Mouse (Mus musculus): ENCODE data around the gene Arid3c. TPM values are rescaled to one million over a fixed set of nuclear protein-coding genes. Genes with fewer than 3 reads are reported as not detected.

Arid3c gene
- polyA plus RNA-seq, 1 experiment from 2014 or later, result not detected

DNA sequence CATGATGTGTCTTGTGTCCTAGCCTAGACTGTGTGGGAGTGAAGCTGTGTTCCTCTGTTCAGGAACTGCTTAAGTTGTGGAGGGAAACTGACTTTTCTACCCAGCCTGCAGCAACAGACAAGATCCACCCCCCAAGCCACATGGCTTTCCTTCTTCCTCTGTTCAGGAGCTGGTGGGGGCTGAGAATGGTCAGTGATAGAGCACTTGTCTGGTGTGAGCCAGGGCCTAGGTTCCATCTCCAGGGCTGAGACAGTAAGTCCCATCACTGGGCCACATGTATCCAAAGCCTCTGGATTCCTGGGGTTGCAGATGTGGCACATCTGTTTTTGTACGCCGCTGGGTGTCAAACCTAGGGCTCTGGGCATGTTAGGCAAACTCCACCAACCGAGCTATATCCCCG lies 30.0 kb upstream of the Arid3c start:
- peak overlapping the region; percentile 81 for H3K4me2 ChIP-seq
- WGBS, result 66% methylated on average over 4 of the region's 4 CpGs
- H3K4me3 ChIP-seq, result peak overlapping the region; percentile 49
- H3K9me3 ChIP-seq (replicated peaks), result no peaks in the 10 kb centered on the region
- H3K4me1 ChIP-seq (replicated peaks), result peaks cover 47% of the 10 kb centered on the region
- peak overlapping the region; percentile 67 for H3K9ac ChIP-seq
- H3K27ac ChIP-seq (ENCODE audit: poor library complexity, severe bottlenecking), result peak overlapping the region; percentile 97
- H3K36me3 ChIP-seq, result peaks cover 27% of the 10 kb centered on the region
- H3K27me3 ChIP-seq (replicated peaks), result no peaks in the 10 kb centered on the region
- no peak for ATAC-seq (ENCODE audit: insufficient number of reproducible peaks, low FRiP score)

DNA sequence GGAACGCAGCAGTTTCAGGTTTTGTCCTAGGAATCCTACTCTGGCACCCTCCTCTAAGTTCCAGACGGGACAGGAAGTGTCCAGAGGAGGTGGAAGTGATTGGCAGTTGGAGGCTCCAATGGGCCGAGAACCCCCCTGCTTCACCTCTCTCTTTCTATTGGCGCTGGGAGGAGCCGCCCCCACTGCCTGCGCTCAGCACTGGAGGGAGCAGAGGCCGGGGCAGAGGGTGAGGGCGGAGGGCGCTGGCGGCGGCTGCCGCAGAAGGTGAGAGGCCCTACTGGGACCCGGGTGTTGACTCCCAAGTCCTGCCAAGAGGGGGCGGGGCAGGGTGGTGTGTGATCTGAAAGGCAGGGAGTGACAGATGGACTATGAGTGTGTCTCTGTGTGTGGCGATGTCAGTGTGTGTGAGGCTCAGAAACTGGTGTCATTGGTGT lies 29.4 kb upstream of the Arid3c start:
- Histone ChIP-seq H3K36me3 (peaks cover 22% of the 10 kb centered on the region), H3K27me3 (replicated peaks) (no peaks in the 10 kb centered on the region), H3K4me3 (peak overlapping the region; percentile 49), H3K27ac (ENCODE audit: poor library complexity, severe bottlenecking) (peak overlapping the region; percentile 97), H3K9me3 (replicated peaks) (no peaks in the 10 kb centered on the region), H3K4me2 (peak overlapping the region; percentile 81), H3K9ac (peak overlapping the region; percentile 67), H3K4me1 (replicated peaks) (peaks cover 47% of the 10 kb centered on the region)
- WGBS, result 1% methylated on average over 15 of the region's 15 CpGs
- ATAC-seq (ENCODE audit: insufficient number of reproducible peaks, low FRiP score), result peak; percentile 91

DNA sequence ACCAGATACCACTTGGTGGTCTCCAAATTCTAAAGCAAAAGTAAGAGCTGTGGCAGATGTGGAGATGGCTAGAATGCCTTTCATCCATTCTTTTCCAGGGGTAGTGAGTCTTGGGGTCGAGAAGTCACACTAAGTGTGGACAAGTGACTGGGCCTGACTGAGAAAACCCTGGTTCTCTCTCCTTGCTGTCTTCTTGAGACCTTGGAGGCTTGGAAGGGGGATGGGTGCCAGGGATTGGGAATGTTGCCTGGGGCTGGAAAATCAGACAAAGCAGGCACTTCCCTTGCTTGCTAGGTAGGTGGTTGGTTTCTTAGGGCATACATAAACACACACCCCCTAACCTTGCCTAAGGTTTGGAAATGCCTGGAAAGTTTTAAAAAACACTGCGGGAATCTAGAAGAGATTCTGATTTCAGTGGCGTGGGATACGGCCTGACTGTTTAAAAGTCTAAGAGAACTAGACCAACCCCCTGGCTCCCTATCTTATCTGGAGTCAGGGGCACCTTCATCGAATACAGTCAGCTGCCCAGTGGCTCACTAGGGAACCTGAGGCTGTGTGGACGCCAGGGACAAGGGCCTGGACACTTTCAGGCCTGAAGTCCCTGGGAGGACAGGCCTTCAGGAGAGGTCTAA lies 28.8 kb upstream of the Arid3c start:
- Histone ChIP-seq H3K9ac (peak overlapping the region; percentile 67), H3K27ac (ENCODE audit: poor library complexity, severe bottlenecking) (peak overlapping the region; percentile 97), H3K36me3 (peaks cover 22% of the 10 kb centered on the region), H3K4me3 (peak overlapping the region; percentile 49), H3K4me1 (replicated peaks) (peaks cover 50% of the 10 kb centered on the region), H3K27me3 (replicated peaks) (no peaks in the 10 kb centered on the region), H3K9me3 (replicated peaks) (no peaks in the 10 kb centered on the region), H3K4me2 (peak overlapping the region; percentile 81)
- ATAC-seq (ENCODE audit: insufficient number of reproducible peaks, low FRiP score), result peak; percentile 5
- 12% methylated on average over 6 of the region's 6 CpGs for WGBS

DNA sequence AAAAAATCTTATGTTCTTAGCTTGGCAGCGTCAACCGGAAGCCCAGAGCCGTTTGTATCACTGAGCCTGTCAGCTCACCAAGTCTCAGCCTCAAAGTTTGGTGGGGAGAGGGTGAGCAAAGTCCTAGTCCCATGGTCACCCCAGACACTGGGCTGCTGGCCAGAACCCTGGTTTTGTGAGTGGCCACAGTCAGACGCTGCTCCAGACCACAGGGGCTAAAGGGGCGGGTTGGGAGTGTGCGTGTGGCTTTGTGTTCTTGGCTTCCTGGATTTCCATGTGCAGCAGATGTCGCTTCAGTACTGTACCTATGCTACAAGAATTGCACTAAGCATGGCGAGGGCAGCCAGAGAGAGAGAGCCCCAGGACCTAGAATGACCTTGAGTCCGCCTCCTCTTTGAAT lies 28.3 kb upstream of the Arid3c start:
- Histone ChIP-seq H3K9ac (peak overlapping the region; percentile 67; the same call in 1 of the 2 replicates), H3K27ac (ENCODE audit: poor library complexity, severe bottlenecking) (peak overlapping the region; percentile 97), H3K4me2 (peak overlapping the region; percentile 81), H3K4me3 (no peak overlapping the region), H3K4me1 (replicated peaks) (peaks cover 53% of the 10 kb centered on the region), H3K9me3 (replicated peaks) (no peaks in the 10 kb centered on the region), H3K36me3 (peaks cover 22% of the 10 kb centered on the region), H3K27me3 (replicated peaks) (no peaks in the 10 kb centered on the region)
- no peak for ATAC-seq (ENCODE audit: insufficient number of reproducible peaks, low FRiP score)
- 64% methylated on average over 9 of the region's 9 CpGs for WGBS

DNA sequence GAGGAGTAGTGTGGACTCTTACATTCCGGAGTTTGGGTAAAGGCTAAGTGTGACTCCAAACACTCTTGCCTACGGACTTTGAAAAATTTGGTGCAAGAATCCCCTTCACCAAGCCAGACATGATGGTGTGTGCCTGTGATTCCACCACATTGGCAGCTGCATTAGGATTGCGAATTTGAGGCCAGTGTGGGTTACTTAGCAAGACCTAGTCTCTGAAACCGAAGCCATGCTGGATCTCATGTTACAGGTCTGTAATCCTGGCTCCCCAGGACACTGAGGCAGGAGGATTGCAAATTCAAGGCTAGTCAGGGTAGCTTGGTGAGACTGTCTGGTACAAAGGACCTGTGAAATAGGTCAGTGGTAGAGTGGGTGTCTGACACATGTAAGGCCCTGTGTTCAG lies 27.8 kb upstream of the Arid3c start:
- no peaks in the 10 kb centered on the region for H3K27me3 ChIP-seq (replicated peaks)
- no peaks in the 10 kb centered on the region for H3K9me3 ChIP-seq (replicated peaks)
- 0 out of 2 replicates have a peak overlapping the region, but pooled peaks have one; percentile 97 for H3K27ac ChIP-seq (ENCODE audit: poor library complexity, severe bottlenecking)
- H3K4me1 ChIP-seq (replicated peaks), result peaks cover 53% of the 10 kb centered on the region
- 85% methylated on average over 4 of the region's 4 CpGs for WGBS
- H3K4me3 ChIP-seq, result no peak overlapping the region
- H3K36me3 ChIP-seq, result peaks cover 22% of the 10 kb centered on the region
- H3K4me2 ChIP-seq, result no peak overlapping the region
- 0 out of 2 replicates have a peak overlapping the region, but pooled peaks have one; percentile 67 for H3K9ac ChIP-seq
- no peak for ATAC-seq (ENCODE audit: insufficient number of reproducible peaks, low FRiP score)

DNA sequence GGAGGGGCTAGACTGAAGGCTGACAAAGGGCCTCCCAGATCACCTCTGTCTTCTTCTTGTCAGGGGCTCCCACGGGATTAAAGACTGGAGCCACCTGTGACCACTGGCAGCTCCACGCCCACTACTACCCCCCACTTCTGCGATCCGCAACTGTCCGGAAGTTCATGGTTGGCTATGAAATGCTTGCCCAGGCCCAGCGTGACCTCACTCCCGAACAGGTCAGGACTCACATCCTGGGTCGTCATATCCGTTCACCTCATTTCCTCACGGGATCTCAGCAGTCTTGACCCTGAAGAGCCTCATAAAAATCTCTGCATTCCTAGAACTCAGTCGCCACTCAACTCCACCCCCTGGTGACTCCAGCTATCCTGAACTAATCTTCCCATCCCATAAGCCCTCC lies 27.1 kb upstream of the Arid3c start:
- WGBS, result 78% methylated on average over 11 of the region's 11 CpGs

DNA sequence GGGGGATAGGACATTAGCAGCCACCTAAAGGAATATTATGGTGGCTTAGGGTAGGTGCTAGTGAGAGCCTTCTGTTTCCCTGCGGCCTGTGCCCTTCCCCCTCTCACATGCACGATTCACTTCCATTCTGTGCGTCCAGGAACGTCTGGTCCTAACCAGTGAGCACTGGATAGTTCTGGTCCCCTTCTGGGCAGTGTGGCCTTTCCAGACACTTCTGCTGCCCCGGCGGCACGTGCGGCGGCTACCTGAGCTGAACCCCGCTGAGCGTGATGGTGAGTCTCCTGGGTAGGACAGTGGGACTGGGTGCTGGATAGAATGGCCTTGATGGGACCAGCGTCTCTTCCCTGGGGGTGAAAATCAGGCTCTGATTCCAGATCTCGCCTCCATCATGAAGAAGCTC lies 26.4 kb upstream of the Arid3c start:
- Histone ChIP-seq H3K36me3 (peaks cover 22% of the 10 kb centered on the region), H3K4me3 (no peak overlapping the region), H3K4me1 (replicated peaks) (peaks cover 46% of the 10 kb centered on the region), H3K4me2 (no peak overlapping the region), H3K9ac (no peak overlapping the region), H3K27me3 (replicated peaks) (no peaks in the 10 kb centered on the region), H3K27ac (ENCODE audit: poor library complexity, severe bottlenecking) (no peak overlapping the region), H3K9me3 (replicated peaks) (no peaks in the 10 kb centered on the region)
- no peak for ATAC-seq (ENCODE audit: insufficient number of reproducible peaks, low FRiP score)
- 90% methylated on average over 13 of the region's 13 CpGs for WGBS

More for the DNA sequence above, 27.1 kb upstream of the Arid3c start:
- Histone ChIP-seq H3K27me3 (replicated peaks) (no peaks in the 10 kb centered on the region), H3K36me3 (peaks cover 22% of the 10 kb centered on the region), H3K4me1 (replicated peaks) (peaks cover 53% of the 10 kb centered on the region), H3K27ac (ENCODE audit: poor library complexity, severe bottlenecking) (no peak overlapping the region), H3K4me2 (no peak overlapping the region), H3K9ac (no peak overlapping the region), H3K9me3 (replicated peaks) (no peaks in the 10 kb centered on the region), H3K4me3 (no peak overlapping the region)
- ATAC-seq (ENCODE audit: insufficient number of reproducible peaks, low FRiP score), result no peak

DNA sequence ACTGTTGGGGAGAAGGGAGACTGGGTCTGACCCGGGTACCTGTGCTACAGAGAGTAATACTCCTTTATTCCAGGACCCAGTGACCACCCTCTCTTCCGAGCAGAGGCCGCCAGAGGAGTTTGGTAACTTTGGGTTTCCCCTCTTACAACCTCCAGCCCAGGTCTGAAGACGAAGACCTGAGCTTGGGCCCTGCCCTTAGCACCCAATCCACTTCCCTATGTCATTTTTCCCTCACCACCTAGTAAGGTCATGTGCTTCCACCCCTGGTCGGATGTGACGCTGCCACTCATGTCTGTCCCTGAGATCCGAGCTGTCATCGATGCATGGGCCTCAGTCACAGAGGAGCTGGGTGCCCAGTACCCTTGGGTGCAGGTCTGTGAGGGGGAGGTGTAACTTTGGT lies 25.5 kb upstream of the Arid3c start:
- 79% methylated on average over 8 of the region's 8 CpGs for WGBS
- Histone ChIP-seq H3K4me1 (replicated peaks) (peaks cover 38% of the 10 kb centered on the region), H3K36me3 (peaks cover 22% of the 10 kb centered on the region), H3K9ac (peak overlapping the region; percentile 82), H3K4me2 (peak overlapping the region; percentile 76), H3K27me3 (replicated peaks) (no peaks in the 10 kb centered on the region), H3K9me3 (replicated peaks) (no peaks in the 10 kb centered on the region), H3K27ac (ENCODE audit: poor library complexity, severe bottlenecking) (no peak overlapping the region; the same call in 1 of the 2 replicates), H3K4me3 (peak overlapping the region; percentile 73)
- ATAC-seq (ENCODE audit: insufficient number of reproducible peaks, low FRiP score), result no peak

DNA sequence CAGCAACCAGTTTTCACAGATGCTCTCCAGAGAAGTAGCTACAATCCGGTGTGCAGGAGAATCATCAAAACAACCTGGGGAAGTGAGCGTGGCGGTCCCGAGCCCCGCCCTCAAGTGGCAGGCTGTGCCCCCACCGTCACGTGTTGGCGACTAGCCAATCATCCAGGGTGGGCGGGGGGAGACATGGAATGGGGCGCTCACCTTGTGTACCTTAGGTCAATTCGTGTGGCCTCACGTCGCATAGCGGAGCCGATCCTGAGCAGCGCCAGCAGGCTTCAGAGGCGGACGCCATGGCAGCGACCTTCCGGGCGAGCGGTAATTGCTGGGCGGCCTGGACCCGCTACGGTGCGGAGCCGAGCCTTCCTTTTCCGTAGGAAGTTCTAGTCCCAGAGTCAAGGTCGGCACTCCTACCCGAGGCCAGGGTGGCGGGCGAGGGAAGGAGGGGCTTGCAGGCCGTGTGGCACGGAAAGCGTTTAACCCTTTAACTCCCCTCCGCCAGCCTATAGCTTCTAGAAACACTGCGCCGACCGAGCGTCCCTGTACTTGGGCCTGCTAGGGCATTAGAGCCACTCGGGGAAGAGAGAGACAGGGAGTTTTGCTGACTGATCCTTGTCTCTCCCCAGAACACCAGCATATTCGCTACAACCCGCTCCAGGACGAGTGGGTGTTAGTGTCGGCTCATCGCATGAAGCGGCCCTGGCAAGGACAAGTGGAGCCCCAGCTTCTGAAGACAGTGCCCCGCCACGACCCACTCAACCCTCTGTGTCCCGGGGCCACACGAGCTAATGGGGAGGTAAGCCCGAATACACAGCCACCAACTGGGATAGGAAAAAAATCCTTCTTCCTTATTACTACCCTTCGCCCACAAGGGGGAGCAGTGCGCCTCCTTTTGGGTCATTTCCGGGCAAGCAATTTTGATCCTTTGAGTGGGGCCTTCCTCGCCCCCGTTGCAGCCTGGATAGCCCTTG lies 24.7 kb upstream of the Arid3c start, which contains the start of gene Sigmar1:
TSS of gene Sigmar1 (minus strand) at position 820 of the 968 bp plus-strand sequence.
- peaks cover 22% of the 10 kb centered on the region for H3K36me3 ChIP-seq
- no peaks in the 10 kb centered on the region for H3K27me3 ChIP-seq (replicated peaks)
- H3K27ac ChIP-seq (ENCODE audit: poor library complexity, severe bottlenecking), result peak within 1 kb of the TSS; percentile 88
- H3K9ac ChIP-seq, result peak within 1 kb of the TSS; percentile 82
- WGBS, result under 1% methylated on average over 57 of the region's 57 CpGs
- peak; percentile 85 for ATAC-seq (ENCODE audit: insufficient number of reproducible peaks, low FRiP score)
- H3K9me3 ChIP-seq (replicated peaks), result no peaks in the 10 kb centered on the region
- peak within 1 kb of the TSS; percentile 76 for H3K4me2 ChIP-seq
- peaks cover 30% of the 10 kb centered on the region for H3K4me1 ChIP-seq (replicated peaks)
- H3K4me3 ChIP-seq, result peak within 1 kb of the TSS; percentile 73

DNA sequence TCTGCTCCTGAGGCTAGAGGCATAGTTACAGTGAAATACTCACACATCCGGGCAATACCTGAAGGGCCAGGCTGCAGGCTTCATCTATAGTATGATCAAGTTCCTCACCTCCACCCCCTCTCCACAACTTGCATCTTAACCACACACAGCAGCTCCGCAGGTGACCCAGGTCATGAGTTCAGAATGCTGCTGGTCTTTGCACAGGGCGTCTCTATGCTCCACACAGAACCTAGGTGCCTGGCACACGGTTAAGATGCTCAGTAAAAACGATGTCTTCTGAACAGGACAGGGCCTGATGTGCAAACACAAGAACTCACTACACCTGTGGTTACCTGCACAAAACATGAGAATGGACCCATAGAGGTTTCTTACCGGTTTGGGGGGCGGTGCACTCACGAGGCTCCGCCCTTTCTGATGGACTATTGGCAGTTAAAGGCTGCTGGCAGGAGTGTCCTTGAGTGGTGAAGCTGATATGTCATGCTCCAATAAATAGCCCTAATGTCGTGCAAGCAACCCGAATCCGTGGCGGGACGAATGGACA lies 23.9 kb upstream of the Arid3c start, which contains the start of gene Galt:
TSS of gene Galt (plus strand) at position 432 of the 541 bp plus-strand sequence.
- H3K4me2 ChIP-seq, result peak within 1 kb of the TSS; percentile 76
- 13% methylated on average over 14 of the region's 14 CpGs for WGBS
- no peaks in the 10 kb centered on the region for H3K27me3 ChIP-seq (replicated peaks)
- H3K9me3 ChIP-seq (replicated peaks), result no peaks in the 10 kb centered on the region
- peaks cover 28% of the 10 kb centered on the region for H3K4me1 ChIP-seq (replicated peaks)
- peak; percentile 69 for ATAC-seq (ENCODE audit: insufficient number of reproducible peaks, low FRiP score)
- peaks cover 22% of the 10 kb centered on the region for H3K36me3 ChIP-seq
- H3K4me3 ChIP-seq, result peak within 1 kb of the TSS; percentile 73
- peak within 1 kb of the TSS; percentile 88 for H3K27ac ChIP-seq (ENCODE audit: poor library complexity, severe bottlenecking)
- peak within 1 kb of the TSS; percentile 82 for H3K9ac ChIP-seq

DNA sequence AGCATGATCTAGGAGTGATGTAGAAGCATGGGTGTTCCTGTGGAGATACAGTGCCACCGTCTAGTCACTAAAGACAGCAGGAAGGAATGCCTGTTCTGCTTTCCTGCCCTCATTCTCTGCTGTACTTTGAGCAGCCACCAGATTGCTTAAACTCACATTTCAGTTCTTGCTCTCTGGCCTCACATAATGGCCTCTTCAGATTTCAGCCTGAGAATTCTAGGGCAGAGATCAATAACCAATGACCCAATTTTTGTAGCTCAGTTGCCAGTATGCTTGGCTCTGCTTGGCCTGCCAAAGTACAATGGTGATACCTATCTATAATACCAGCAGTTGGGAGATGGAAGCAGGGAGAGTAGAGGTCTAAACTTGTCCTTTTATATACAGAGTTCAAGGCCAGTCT lies 14.1 kb upstream of the Arid3c start:
- no peak overlapping the region for H3K4me2 ChIP-seq
- peaks cover 9% of the 10 kb centered on the region for H3K4me1 ChIP-seq (replicated peaks)
- H3K27ac ChIP-seq (ENCODE audit: poor library complexity, severe bottlenecking), result no peak overlapping the region
- no peak for ATAC-seq (ENCODE audit: insufficient number of reproducible peaks, low FRiP score)
- WGBS, result 71% methylated on average over 1 of the region's 1 CpGs
- H3K9ac ChIP-seq, result no peak overlapping the region
- H3K36me3 ChIP-seq, result peaks cover 23% of the 10 kb centered on the region
- no peaks in the 10 kb centered on the region for H3K27me3 ChIP-seq (replicated peaks)
- peaks cover 13% of the 10 kb centered on the region for H3K9me3 ChIP-seq (replicated peaks)
- no peak overlapping the region for H3K4me3 ChIP-seq
